Mouse (Mus musculus) urinary bladder, adult 2 months (tissue): ENCODE data around the gene Mak. TPM values are rescaled to one million over a fixed set of nuclear protein-coding genes. Genes with fewer than 3 reads are reported as not detected.

Source experiments
- DNase-seq: peaks from one replicate; pipeline ENCODE4 v3.0.0; 2022; ENCODE audit warnings: low spot score
- polyA plus RNA-seq: library from polyadenylated mRNA; depleted of rRNA; stranded (reverse); fragments of >200 nt; gene quantifications from 2 replicates; pipeline ENCODE4 v1.2.3, GENCODE M21; 2012

The Mak gene
- polyA plus RNA-seq, 1 experiment, result 0.04 TPM

DNA sequence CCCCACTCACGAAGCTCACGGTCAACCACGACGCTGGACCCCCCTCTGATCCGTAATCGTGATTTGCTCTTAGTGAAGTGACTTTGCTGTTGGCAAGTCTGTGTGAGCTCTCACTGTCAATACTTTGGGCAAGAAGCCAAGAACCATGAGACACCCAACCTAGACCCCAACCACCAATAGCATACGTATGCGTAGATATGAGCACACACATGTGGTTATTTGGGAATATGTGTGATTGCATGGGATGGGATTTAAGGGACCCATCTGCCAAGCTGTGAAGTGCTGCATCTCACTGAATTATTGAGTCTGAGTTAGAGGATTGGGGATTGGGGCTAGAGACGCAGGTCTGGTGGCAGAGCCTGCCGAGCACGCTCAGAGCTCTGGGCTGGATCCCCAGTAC lies 7.9 kb downstream of the Mak start:
- DNase-seq, result no peak

DNA sequence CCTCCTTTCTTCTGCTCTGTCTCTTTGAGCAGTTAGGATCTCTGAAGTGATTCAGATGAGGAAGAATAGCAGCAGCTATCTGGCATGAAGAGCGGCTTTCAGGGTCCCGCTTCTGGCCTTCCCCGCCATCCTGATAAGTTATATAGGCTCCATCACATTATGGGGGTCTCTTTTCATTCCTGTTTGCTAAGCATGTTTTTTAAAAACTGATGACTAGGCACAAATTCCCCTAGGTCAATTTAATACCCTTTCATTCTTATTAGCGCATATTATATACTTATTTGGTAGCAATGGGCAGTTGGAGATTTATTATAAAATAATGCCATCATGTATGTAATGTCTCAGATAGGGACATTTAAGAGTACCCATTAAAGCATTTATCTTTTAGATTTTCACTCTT lies 11.9 kb downstream of the Mak start:
- DNase-seq, result no peak

DNA sequence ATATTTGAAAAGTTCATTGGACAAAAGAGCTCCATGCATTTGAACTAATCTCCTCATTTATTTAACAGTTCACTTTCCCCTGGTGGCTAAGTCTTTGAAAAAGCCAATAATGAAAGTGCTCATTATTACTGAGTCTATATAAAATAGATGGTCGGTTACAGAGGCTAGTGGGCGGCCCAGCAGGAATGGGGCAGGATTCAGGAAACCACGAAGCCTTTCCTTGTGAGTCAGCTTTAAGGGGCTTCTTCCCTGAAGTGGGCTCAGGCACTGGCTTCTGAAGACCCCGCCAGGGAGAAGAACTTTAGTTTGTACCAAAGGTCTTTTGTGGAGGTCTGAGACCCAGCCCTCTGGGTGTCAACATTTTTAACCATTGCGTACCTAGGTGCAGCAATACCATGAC lies 27.5 kb downstream of the Mak start:
- DNase-seq, result no peak

DNA sequence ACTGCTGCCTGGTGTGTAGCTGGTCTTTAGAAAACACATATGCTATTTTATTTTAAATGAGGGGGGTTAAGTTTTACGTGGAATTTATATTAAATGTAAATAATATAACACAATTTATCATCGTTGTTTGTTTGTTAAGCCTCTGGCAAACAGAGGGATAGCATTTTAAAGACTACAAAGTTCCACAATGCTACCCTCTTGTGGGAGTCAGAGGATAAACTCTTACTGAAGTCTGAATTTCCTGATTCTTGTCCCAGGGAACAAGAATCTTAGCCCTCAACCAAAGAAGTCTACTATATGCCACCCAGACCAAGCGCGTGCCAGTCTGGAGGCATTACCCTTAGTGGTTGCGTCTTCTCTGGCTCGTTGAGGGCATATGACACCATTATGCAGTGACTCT lies 32.2 kb downstream of the Mak start:
- DNase-seq, result no peak

DNA sequence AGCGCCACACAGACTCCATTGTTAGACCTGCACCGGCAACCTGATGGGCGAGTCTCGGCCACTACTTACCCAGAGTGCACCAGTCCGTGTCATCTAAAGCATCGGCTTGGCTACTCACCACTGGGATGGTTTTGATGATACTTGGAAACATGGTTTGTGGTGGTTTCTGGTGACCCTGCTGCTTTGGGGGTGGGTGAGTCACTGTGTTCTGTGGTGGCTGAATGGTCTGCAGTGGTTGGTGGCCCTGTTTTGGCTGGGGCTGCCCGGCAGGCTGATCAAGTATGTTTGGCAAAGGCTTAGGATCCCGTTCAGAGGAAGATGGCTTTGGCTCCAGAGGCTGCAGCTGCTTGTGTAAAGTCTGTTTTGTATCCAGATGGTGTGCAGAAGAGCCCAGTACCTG lies 33.6 kb downstream of the Mak start:
- DNase-seq, result no peak

DNA sequence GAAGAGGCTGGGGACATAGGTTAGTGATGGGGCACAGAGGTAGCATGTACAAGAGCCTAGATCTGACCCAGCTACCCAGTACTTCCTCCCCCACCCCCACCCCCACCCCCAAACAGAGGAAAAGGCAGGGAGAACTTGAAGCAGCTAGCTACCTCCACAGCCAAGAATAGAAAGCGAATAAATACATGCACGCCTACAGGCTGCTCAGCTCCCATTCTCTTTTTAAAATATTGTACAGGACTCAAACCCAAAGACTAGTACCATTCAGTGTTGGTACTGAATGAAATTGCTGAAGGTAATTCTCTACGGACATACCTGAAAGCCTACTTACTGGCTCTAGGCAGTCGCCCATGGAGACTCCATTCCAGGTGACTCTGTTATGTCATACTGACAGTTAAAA lies 37.0 kb downstream of the Mak start:
- DNase-seq, result no peak

DNA sequence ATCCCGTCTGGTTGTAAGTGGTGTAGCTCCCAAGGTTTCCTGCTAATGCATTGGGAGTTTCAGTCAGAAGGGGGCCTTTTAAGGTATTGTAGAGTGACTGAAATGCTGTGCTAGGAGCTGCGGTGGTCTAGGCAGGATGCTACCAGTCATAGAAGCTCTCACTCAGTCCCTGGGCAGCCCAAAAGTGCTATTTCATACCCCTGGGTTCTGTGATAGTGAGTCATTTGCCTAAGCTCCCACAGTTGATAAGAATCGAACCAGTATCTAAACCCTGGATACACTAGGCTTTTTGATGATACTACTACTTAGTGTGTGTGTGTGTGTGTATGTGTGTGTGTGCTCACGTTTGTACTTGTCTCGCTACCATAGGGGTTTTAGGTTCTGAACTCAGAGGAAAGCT lies 49.4 kb downstream of the Mak start:
- DNase-seq, result no peak

DNA sequence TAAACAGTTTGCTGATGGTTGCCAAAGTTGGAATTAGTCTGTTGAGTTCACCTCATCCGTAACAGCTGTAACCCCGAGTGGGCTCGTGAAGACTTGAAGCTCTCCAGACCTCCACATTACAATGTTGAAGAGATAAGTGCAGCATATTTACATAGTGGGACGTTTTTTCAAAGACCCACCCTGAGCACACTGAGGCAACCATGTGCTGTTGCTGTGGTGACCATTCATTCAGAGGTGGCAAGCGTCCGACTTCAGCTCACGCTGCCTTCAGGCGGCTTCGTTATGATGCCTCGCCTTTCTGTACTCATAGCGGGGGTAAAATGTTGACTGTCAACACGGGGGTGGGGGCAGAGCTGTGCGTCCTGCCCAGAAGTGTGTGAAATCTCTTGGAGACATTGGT lies 57.4 kb downstream of the Mak start:
- no peak for DNase-seq

DNA sequence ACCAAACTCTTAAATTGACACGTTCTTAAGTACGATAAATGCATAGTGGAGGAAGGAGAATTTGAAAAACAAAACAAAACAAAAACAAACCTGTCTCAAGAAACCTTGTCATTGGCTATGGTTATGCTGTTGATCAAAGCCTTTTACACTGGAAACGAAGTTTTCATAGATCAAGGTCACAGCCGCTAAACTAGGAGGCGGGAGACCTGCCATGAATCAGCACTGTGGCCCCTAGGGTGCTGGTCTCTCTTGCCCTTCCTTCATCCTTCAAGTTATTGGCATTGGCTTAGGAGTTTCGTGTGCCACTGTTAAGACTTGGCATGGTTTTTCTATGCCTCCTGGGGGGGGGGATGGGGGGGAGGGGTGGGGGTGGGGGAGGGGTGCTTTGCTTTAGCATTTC lies 57.9 kb downstream of the Mak start:
- no peak for DNase-seq

DNA sequence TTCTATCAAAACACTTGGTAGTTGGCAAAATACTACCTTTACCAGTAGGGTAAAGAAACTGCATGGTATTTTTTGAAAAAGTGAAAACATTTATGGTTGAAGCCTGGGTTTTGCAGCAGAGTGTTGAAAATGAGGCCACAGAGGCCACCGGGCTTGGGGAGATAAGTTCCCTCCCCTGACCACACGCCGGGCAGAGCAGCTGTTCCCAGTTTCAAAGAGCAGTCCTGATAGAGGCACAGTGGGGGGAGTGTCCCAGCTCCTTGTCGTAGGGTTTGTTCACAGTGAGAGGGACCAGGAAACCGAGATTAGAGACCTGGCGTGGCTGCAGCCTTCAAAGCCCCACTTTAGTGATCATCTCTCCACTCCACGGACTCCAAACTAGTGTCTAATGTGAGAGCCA lies 59.0 kb downstream of the Mak start:
- DNase-seq, result no peak

DNA sequence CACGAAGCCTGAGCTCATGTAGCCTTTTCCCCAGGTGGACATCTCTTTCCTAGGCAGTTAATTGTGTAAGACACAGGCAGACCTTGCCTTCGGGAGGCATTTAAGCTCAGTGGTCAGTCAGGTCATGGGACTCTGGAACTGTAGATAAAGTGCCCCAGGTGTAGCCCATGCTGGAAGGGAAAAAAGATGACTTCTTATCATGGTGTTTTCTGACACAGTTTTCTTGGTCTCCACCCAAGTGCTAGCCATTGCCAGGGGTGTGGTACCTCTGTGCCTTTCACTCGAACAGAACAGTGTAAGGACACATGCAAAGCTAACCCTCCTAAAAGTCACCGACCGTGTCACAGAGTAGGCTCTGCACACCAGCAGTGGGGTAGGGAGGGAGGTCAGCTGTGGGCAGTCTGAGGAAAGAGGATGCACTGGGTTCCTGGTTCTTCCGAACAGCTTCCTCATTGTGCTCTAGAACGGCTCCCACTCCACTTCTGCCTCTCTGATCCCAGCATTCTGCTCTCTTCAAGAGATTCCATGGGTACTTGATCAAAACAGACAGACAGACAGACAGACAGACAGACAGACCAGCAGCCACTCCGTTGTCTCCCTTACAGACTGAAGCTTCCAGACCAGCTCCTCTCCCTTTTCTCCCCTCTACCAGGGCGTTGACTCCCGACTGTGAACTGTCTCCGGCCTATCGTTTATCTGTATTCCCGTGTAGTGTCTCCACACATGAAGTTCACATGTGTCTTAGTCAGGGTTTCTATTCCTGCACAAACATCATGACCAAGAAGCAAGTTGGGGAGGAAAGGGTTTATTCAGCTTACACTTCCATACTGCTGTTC lies 60.5 kb downstream of the Mak start:
- DNase-seq, result no peak

DNA sequence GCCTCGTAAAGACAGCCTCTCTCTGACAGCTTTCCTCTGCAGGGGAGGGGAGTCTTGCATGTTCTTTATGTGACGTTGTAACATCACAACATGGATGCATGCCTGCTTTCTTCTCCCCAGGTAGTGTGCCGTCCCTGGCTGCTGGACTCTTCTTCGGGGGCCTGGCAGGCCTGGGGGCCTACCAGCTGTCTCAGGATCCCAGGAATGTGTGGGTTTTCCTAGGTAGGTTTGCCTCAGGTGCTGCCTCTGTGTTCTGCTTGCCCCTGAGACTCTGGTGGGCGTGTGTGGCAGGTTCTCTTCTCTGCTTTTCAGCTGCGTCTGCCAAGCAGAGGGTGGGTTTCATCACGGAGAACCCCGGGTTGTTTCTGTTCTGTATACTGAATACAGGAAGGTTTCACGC lies 61.3 kb downstream of the Mak start:
- no peak for DNase-seq

DNA sequence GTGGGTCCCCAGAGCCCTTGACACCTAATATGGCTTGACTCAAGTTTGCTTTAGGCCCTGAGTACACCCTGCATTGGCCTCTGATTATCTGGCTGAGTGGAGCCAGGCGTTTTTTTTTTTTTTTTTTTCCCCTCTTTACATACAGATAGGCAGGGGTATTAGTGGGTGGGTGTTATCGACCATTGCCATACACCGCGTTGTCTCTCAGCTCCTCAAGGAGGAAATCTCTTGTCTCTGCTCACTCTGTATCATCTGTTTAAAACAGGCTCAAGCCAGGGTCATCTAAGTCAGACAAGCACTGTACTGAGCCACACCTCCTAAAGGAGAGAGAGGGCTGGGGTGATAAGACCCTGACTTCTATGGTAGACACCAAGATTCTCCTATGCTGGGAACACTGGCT lies 61.7 kb downstream of the Mak start:
- DNase-seq, result no peak

DNA sequence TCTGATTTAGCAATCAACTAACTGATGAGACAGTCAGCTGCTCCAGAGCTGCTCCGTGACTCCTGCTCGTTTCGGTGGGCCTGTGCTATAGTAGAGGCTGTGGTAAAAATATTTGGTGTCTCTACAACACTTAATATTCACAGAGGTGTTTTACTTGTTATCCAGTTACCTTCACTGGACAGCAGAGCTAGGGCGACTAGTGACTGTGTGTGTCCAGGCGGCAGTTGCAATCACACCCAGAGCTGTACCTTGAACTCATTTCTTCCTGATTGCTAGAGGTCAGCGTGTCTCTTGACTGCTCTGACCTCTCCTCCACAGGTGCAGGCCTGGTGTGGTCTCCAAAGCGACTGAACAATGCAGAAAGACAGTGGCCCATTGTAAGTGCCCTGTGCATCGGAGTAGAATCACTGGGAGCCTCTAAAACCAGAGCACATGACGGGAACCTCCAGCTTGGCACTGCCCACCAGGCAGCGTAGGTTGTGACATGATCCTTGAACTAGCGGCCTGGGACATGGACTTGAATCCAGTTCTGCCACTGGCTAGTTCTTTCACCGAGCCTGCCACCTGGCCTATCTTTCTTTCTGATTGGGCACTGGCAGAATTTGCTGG lies 62.6 kb downstream of the Mak start:
- no peak for DNase-seq

DNA sequence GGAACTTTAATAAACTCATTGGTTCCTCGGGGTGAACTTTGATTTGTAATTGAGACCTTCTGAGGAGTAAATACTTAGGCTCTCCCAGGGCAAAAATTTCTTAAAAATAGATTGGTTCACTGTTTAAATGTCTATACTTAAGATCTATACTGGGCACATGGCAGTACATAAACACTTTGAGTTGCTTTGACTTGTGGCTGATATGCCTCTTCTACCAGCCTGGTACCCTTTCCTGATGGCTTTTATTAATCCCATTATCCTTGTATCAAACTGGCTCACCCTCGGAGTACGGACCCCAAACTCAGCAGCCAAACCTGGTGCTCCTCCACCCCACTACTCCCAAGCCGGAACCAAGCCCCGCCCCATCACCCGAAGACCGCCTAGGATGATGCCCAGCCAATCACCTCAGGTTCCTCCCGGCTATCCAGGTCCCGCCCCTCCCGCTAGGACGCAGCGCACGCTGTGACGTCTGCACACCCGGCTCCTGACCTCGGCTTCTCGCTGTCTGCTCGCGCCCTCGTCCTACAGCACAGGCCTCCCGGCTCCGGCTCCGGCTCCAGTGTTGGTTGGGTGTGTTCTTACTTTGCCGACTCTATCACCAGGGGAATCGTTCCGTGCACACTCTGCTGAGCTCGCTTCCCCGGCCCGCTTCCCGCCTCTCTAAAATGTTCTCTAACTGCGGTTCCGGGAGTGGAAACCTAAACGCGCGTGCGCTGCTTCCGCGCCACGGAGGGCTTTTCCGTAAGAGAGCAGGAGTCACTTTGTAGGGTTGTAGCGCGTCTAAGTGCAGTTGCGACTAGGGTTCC lies 63.5 kb downstream of the Mak start, which contains the start of gene Tmem14c:
TSS of gene Tmem14c (plus strand) at position 464 of the 806 bp plus-strand sequence.
- DNase-seq, result peak; percentile 84

DNA sequence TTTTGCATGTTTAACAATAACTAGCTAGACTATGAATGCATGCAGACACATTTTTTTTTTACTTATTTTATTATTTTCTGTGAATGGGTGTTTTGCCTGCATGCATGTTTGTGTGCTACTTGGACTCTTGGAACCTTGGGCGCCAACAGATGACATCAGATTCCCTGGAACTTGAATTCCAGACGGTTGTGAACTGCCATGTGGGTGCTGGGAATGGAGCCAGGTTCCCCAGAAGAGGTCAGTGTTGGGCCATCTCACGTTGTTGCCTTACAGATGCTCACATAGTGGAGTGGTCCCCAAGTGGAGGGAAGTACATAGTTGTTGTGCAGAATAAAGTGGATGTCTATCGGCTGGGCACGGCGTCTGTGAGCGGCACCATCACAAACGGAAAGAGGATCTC lies 70.6 kb downstream of the Mak start:
- no peak for DNase-seq

DNA sequence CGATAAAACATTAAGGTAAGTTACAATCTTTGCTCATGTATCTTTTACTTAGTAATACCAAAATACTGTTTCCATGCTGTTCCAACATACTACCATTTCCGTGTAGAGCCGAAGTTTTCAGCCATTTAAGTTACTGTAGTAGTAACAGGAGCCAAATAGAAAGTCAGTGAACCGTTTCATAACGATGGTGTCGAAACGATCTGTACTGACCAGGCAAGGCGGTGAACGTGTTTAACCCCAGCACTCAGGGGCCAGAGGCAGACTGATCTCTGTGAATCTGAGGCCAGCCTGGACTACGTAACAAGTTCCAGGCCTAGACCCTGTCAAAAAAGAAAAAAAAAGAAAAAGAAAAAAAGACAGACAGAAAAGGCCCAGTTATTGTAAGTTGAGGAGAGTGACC lies 71.2 kb downstream of the Mak start:
- DNase-seq, result no peak

DNA sequence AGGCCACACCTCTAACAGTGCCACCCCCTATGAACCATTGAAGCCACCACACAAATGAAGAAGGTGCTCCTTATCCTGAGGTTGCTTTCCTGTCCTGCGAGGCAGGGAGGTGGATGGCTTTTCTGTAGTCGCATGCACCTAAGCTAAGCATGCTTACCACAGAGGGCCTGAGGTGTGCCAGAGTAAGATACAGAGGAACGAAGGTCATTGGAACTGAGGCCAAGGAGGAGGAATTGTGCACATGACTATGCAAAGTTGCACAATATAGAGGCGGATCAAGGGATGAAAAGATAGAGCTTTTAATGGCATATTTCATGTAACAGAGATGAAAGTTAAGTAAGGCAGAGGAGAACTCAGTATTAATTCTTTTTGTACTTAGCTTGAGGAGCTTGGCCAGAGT lies 73.3 kb downstream of the Mak start:
- no peak for DNase-seq

DNA sequence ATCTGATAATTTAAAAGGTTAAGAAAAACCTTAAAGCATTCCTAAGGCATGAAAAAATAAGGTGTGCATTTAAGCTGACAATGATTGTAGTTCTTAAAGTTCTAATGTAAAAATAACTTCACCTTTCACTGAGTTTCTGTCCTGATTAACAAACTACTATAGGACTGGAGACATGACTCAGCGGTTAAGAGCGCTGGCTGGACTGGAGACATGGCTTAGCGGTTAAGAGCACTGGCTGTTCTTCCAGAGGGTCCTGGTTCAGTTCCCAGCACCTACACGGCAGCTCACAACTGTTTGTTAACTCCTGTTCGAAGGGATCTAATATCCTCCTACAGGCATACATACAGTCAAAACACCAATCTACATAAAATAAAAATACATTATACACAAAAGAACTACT lies 77.5 kb downstream of the Mak start:
- no peak for DNase-seq

DNA sequence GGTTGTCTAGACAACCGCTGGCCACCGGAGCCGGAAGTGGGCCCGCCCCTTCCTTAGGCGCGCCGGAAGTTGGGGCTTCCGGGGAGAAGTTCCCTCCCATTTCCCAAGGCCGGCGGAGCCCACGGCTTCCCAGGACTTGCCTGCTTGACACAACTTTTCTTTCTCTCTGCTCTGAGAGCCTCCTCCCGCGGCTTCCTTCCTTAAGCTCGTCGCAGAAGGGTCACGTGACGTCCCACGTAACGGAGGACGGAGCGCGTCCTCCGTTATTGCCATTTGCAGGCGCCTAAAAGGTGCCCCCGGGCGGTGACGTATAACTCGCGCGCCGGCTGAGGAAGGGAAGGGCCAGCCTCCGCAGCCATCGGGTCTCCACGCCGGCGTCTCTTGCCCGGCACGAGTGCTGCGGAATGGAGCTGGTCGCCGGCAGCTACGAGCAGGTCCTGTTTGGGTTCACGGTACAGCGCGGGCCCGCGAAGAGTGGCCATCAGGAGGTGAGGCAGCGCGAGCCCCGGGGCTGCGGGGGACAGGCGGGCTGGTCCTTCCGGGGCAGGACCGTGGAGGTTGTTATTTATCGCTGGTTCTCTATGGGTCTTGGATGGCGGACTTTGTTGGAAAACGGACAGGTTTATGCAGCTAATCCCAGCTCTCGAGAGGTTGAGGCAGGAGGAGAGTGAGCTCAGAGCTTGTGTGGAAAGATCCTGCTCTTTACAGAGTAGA lies 78.4 kb downstream of the Mak start, which contains the start of gene Pak1ip1:
TSS of gene Pak1ip1 (plus strand) at position 98 of the 714 bp plus-strand sequence.
- peak; percentile 97 for DNase-seq

DNA sequence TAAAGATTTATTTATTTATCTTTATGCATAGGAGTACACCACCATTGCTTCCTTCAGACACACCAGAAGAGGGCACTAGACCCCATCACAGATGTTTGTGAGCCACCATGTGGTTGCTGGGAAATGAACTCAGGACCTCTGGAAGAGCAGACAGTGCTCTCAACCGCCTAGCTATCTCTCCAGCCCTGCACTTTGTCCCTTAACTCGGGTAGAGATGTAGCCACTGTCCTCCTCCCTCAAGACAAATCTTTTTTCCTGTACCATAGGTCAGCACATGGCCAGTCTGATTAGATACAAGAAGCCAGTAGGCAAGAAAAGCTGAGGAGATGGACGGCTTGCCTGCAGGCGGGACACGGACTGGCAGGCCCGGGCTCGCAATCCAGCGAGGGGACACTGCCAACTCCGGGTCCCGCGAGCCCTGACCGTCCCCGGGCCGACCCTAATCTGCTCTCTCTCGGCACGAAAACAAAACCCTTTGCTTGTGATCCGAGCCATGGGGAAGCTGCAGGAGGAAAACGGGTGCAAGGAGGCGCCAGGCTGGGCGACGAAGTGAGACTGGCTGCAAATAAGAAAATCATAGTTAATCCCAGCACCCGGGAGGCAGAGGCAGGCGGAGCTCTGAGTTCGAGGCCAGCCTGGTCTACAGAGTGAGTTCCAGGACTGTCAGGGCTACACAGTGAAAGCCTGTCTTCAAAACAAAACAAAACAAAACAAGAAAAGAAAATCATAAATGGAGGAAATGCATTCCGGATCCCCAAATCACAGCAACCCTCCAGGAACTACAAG lies 79.2 kb downstream of the Mak start:
- DNase-seq, result peak; percentile 38
